Comparison of ENCODE assay signal across 8 mouse cellular contexts in the genomic region with DNA sequence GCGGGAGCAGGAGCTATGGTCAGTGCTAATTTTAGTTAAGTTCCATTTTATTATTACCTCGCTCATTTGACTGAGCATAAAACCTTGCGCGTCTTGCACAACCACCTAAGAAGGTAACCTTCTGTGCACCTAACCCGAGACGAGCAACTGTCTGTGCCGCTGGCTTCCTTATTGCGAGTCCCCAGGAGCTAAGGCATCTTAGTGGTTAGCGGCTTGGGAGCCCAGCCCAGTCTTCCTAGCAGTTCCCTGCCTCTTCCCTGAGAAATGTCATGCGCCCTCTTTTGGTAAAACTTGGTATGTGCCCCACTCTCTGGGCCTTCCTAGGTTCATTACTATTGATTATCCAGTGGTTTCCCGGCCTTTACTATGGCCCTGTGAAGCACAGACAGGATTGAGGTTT. TPM values are rescaled to one million over a fixed set of nuclear protein-coding genes. Genes with fewer than 3 reads are reported as not detected.
DNase-seq lines count a peak whose midpoint lies in the region; ATAC-seq and TF ChIP-seq lines count a peak whose summit lies in the region.

No protein-coding gene starts in this region.

- H3K36me3 ChIP-seq in E14TG2a.4 (ENCODE audit: insufficient read depth, low read length) = peaks cover 8% of the 10 kb centered on the region; the same call in 1 of the 2 replicates
- H3K36me3 ChIP-seq in heart, embryonic 14.5 days (ENCODE audit: control insufficient read depth, insufficient read depth, low read length) = peaks cover 42% of the 10 kb centered on the region
- H3K36me3 ChIP-seq in liver, embryonic 12.5 days = no peaks in the 10 kb centered on the region; the same call in 1 of the 2 replicates
- H3K36me3 ChIP-seq in stomach, embryonic 14.5 days (ENCODE audit: control insufficient read depth, insufficient read depth, low read length) = peaks cover 9% of the 10 kb centered on the region; the same call in 1 of the 2 replicates

- no peaks in the 10 kb centered on the region for H3K9me3 ChIP-seq in E14TG2a.4 (ENCODE audit: low read length)
- H3K9me3 ChIP-seq in heart, embryonic 14.5 days (ENCODE audit: control insufficient read depth, low read length) = no peaks in the 10 kb centered on the region
- H3K9me3 ChIP-seq in liver, embryonic 12.5 days (replicated peaks) = no peaks in the 10 kb centered on the region
- no peaks in the 10 kb centered on the region for H3K9me3 ChIP-seq in stomach, embryonic 14.5 days (ENCODE audit: control insufficient read depth, low read depth, low read length)

- H3K4me1 ChIP-seq in E14TG2a.4 (replicated peaks; ENCODE audit: low read depth, low read length) = peaks cover 59% of the 10 kb centered on the region
- peaks cover 6 to 12% of the 10 kb centered on the region in 2 experiments for H3K4me1 ChIP-seq in heart, embryonic 14.5 days (ENCODE audit: control insufficient read depth in 2 of 2, insufficient read depth in 2 of 2, low read length in 2 of 2)
- peaks cover 34% of the 10 kb centered on the region for H3K4me1 ChIP-seq in liver, embryonic 12.5 days
- peaks cover 9% of the 10 kb centered on the region; the same call in 1 of the 2 replicates for H3K4me1 ChIP-seq in stomach, embryonic 14.5 days (ENCODE audit: control insufficient read depth, insufficient read depth, low read length)

- peak overlapping the region; percentile 69 for H3K9ac ChIP-seq in heart, embryonic 14.5 days (ENCODE audit: low read length)
- H3K9ac ChIP-seq in liver, embryonic 12.5 days = peak overlapping the region; percentile 67
- H3K9ac ChIP-seq in stomach, embryonic 14.5 days (replicated peaks; ENCODE audit: low read depth, low read length) = no peak overlapping the region

- WGBS in heart, embryonic 14.5 days = 0% methylated on average over 11 of the region's 11 CpGs
- WGBS in liver, embryonic 12.5 days (ENCODE audit: insufficient replicate concordance) = under 1% methylated on average over 11 of the region's 11 CpGs
- 2% methylated on average over 11 of the region's 11 CpGs for WGBS in stomach, embryonic 14.5 days

- H3K27ac ChIP-seq in heart, embryonic 14.5 days (replicated peaks in 1 of 2; ENCODE audit: control insufficient read depth in 1 of 2, insufficient read depth in 1 of 2, low read depth in 2 of 2, low read length in 2 of 2) = peak overlapping the region; percentile 33 to 71; a peak in 3 of 4 replicates
- peak overlapping the region; percentile 74 for H3K27ac ChIP-seq in liver, embryonic 12.5 days
- H3K27ac ChIP-seq in stomach, embryonic 14.5 days (ENCODE audit: low read length) = no peak overlapping the region

- peak overlapping the region; percentile 88 for H3K4me3 ChIP-seq in E14TG2a.4 (replicated peaks; ENCODE audit: low read length)
- H3K4me3 ChIP-seq in heart, embryonic 14.5 days (ENCODE audit: control insufficient read depth in 1 of 2, insufficient read depth in 1 of 2, low read depth in 1 of 2, low read length in 2 of 2) = peak overlapping the region; percentile 40 to 87
- H3K4me3 ChIP-seq in liver, embryonic 12.5 days = peak overlapping the region; percentile 75
- peak overlapping the region; percentile 91 for H3K4me3 ChIP-seq in stomach, embryonic 14.5 days (ENCODE audit: low read depth, low read length)

- peak; percentile 83 for DNase-seq in c-Kit-negative CD71-positive TER-119-positive erythroid progenitor cells, embryonic 14.5 days (ENCODE audit: low read depth, low spot score)
- peak; percentile 66 for DNase-seq in fibroblast of lung, adult 2 months (ENCODE audit: low read depth)
- peak; percentile 91 for DNase-seq in kidney, postnatal 10 days
- peak; percentile 48 to 57 for DNase-seq in natural killer cell, adult 2 months (ENCODE audit: low spot score in 2 of 2)

- H3K27me3 ChIP-seq in E14TG2a.4 (ENCODE audit: insufficient read depth, low read length) = peaks cover 5% of the 10 kb centered on the region; the same call in 1 of the 2 replicates
- H3K27me3 ChIP-seq in heart, embryonic 14.5 days (ENCODE audit: control insufficient read depth, insufficient read depth, low read length) = no peaks in the 10 kb centered on the region
- H3K27me3 ChIP-seq in liver, embryonic 12.5 days (replicated peaks) = peaks cover 31% of the 10 kb centered on the region
- H3K27me3 ChIP-seq in stomach, embryonic 14.5 days (ENCODE audit: control insufficient read depth, insufficient read depth, low read length) = no peaks in the 10 kb centered on the region

- peak overlapping the region; percentile 76 for H3K4me2 ChIP-seq in heart, embryonic 14.5 days (ENCODE audit: low read length)
- H3K4me2 ChIP-seq in liver, embryonic 12.5 days = peak overlapping the region; percentile 96
- H3K4me2 ChIP-seq in stomach, embryonic 14.5 days (replicated peaks; ENCODE audit: low read depth, low read length) = peak overlapping the region; percentile 88

- ATAC-seq in heart, embryonic 14.5 days (ENCODE audit: insufficient number of reproducible peaks, insufficient read depth, low FRiP score, low read depth) = no peak
- peak; percentile 28 for ATAC-seq in liver, embryonic 12.5 days
- no peak for ATAC-seq in stomach, embryonic 14.5 days (ENCODE audit: insufficient number of reproducible peaks, insufficient read depth, low FRiP score, low read depth)

- TF ChIP-seq CTCF in E14TG2a.4 (conservative IDR thresholded peaks at IDR 0.05; ENCODE audit: low read length) = peak; percentile 81

RNA-seq across cellular contexts. Expression of gene Pdk2, which starts 0.9 kb away (rescaled TPM):
- polyA plus RNA-seq in heart, embryonic 14.5 days (2014; fragmentation: Nextera tagmentation; extraction: Ambion mirVana) = 112 and 113 TPM in 2 replicates
- 10.0 and 11.0 TPM in 2 replicates for polyA plus RNA-seq in liver, embryonic 12.5 days (2016; fragmentation: Nextera tagmentation; extraction: Ambion mirVana)
- polyA plus RNA-seq in stomach, embryonic 14.5 days (2014; fragmentation: Nextera tagmentation; extraction: Ambion mirVana) = 34.1 and 35.8 TPM in 2 replicates

RNA-seq across cellular contexts. Expression of gene Samd14, which starts 32.4 kb away (rescaled TPM):
- polyA plus RNA-seq in heart, embryonic 14.5 days (2014; fragmentation: Nextera tagmentation; extraction: Ambion mirVana) = 8.5 and 10.1 TPM in 2 replicates
- polyA plus RNA-seq in liver, embryonic 12.5 days (2016; fragmentation: Nextera tagmentation; extraction: Ambion mirVana) = 53.8 and 56.7 TPM in 2 replicates
- 22.8 and 24.5 TPM in 2 replicates for polyA plus RNA-seq in stomach, embryonic 14.5 days (2014; fragmentation: Nextera tagmentation; extraction: Ambion mirVana)

RNA-seq across cellular contexts. Expression of gene Itga3, which starts 34.5 kb away (rescaled TPM):
- 9.4 TPM in 2 replicates for polyA plus RNA-seq in heart, embryonic 14.5 days (2014; fragmentation: Nextera tagmentation; extraction: Ambion mirVana)
- 2.8 and 3.6 TPM in 2 replicates for polyA plus RNA-seq in liver, embryonic 12.5 days (2016; fragmentation: Nextera tagmentation; extraction: Ambion mirVana)
- polyA plus RNA-seq in stomach, embryonic 14.5 days (2014; fragmentation: Nextera tagmentation; extraction: Ambion mirVana) = 21.5 and 23.3 TPM in 2 replicates

RNA-seq across cellular contexts. Expression of gene Ppp1r9b, which starts 51.3 kb away (rescaled TPM):
- polyA plus RNA-seq in heart, embryonic 14.5 days (2014; fragmentation: Nextera tagmentation; extraction: Ambion mirVana) = 8.1 and 8.6 TPM in 2 replicates
- 13.4 and 14.1 TPM in 2 replicates for polyA plus RNA-seq in liver, embryonic 12.5 days (2016; fragmentation: Nextera tagmentation; extraction: Ambion mirVana)
- polyA plus RNA-seq in stomach, embryonic 14.5 days (2014; fragmentation: Nextera tagmentation; extraction: Ambion mirVana) = 13.5 and 14.4 TPM in 2 replicates
